Comparison of ENCODE assay signal across 8 mouse cellular contexts in the genomic region with DNA sequence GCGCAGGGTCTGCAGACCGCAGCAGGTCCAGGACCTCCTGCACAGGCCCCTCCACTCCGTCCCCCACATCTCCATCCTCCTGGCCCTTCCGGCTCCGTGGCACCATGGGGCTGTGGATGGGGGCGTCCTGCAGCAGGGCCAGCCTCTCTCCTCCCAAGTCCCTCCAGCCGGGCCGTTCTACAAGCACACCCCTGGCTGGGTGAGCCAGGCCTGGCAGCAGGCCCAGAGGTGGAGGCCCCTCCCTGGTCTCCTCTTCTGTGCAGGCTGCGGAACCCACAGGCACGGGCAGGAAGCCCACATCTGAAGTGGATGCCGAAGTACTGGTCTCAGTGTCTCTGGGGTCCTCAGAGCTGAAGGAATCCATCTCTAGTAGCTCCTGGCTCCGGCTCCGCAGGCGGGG. TPM values are rescaled to one million over a fixed set of nuclear protein-coding genes. Genes with fewer than 3 reads are reported as not detected.
DNase-seq lines count a peak whose midpoint lies in the region; ATAC-seq and TF ChIP-seq lines count a peak whose summit lies in the region.

No protein-coding gene starts in this region.

- peak; percentile 41 for DNase-seq in forebrain, postnatal 0 days
- DNase-seq in lung, postnatal 0 days (ENCODE audit: low spot score), result peak; percentile 81
- no peak for DNase-seq in right cerebral cortex, postnatal 10 days (ENCODE audit: low spot score in 2 of 2)
- no peak for DNase-seq in layer of hippocampus, adult 11-12 months (ENCODE audit: low spot score)
- no peak for DNase-seq in cerebellum, adult 8-10 months

- H3K4me2 ChIP-seq in hindbrain, embryonic 13.5 days, result no peak overlapping the region
- H3K4me2 ChIP-seq in hindbrain, embryonic 12.5 days (replicated peaks), result no peak overlapping the region
- H3K4me2 ChIP-seq in forebrain, postnatal 0 days (ENCODE audit: low read depth), result no peak overlapping the region
- H3K4me2 ChIP-seq in lung, postnatal 0 days (replicated peaks; ENCODE audit: low read depth, low read length), result no peak overlapping the region

- H3K36me3 ChIP-seq in hindbrain, embryonic 13.5 days, result no peaks in the 10 kb centered on the region
- H3K36me3 ChIP-seq in hindbrain, embryonic 12.5 days, result no peaks in the 10 kb centered on the region
- no peaks in the 10 kb centered on the region for H3K36me3 ChIP-seq in E14TG2a.4 (ENCODE audit: insufficient read depth, low read length)
- no peaks in the 10 kb centered on the region for H3K36me3 ChIP-seq in forebrain, postnatal 0 days (ENCODE audit: insufficient read depth)
- no peaks in the 10 kb centered on the region for H3K36me3 ChIP-seq in lung, postnatal 0 days (ENCODE audit: insufficient read depth, low read length)

- no peak for TF ChIP-seq CTCF in E14TG2a.4 (conservative IDR thresholded peaks at IDR 0.05; ENCODE audit: low read length)
- no peak for TF ChIP-seq CTCF in forebrain, postnatal 0 days (IDR thresholded peaks at IDR 0.05; ENCODE audit: low read depth)
- no peak for TF ChIP-seq CTCF in lung, postnatal 0 days (IDR thresholded peaks at IDR 0.05)

- WGBS in hindbrain, embryonic 13.5 days, result 68% methylated on average over 14 of the region's 14 CpGs
- 71% methylated on average over 14 of the region's 14 CpGs for WGBS in hindbrain, embryonic 12.5 days
- WGBS in forebrain, postnatal 0 days, result 49% methylated on average over 14 of the region's 14 CpGs
- 27% methylated on average over 14 of the region's 14 CpGs for WGBS in lung, postnatal 0 days

- H3K4me1 ChIP-seq in hindbrain, embryonic 13.5 days (replicated peaks), result peaks cover 8% of the 10 kb centered on the region
- H3K4me1 ChIP-seq in hindbrain, embryonic 12.5 days, result peaks cover 5% of the 10 kb centered on the region; the same call in 1 of the 2 replicates
- H3K4me1 ChIP-seq in E14TG2a.4 (replicated peaks; ENCODE audit: low read depth, low read length), result peaks cover 59% of the 10 kb centered on the region
- H3K4me1 ChIP-seq in forebrain, postnatal 0 days (ENCODE audit: insufficient read depth), result no peaks in the 10 kb centered on the region
- peaks cover 11% of the 10 kb centered on the region for H3K4me1 ChIP-seq in lung, postnatal 0 days (ENCODE audit: insufficient read depth, low read depth, low read length)

- TF ChIP-seq EP300 in lung, postnatal 0 days (IDR thresholded peaks at IDR 0.05), result no peak

- H3K27ac ChIP-seq in hindbrain, embryonic 13.5 days, result no peak overlapping the region
- no peak overlapping the region for H3K27ac ChIP-seq in hindbrain, embryonic 12.5 days
- H3K27ac ChIP-seq in forebrain, postnatal 0 days (ENCODE audit: low read depth, low read length), result no peak overlapping the region
- H3K27ac ChIP-seq in lung, postnatal 0 days (ENCODE audit: low read length), result no peak overlapping the region

- H3K4me3 ChIP-seq in hindbrain, embryonic 13.5 days, result no peak overlapping the region
- no peak overlapping the region for H3K4me3 ChIP-seq in hindbrain, embryonic 12.5 days
- peak overlapping the region; percentile 71 for H3K4me3 ChIP-seq in E14TG2a.4 (replicated peaks; ENCODE audit: low read length)
- H3K4me3 ChIP-seq in forebrain, postnatal 0 days (ENCODE audit: low read depth, low read length), result no peak overlapping the region
- H3K4me3 ChIP-seq in lung, postnatal 0 days (ENCODE audit: low read depth, low read length), result no peak overlapping the region

- H3K9me3 ChIP-seq in hindbrain, embryonic 13.5 days, result no peaks in the 10 kb centered on the region
- H3K9me3 ChIP-seq in hindbrain, embryonic 12.5 days (replicated peaks), result no peaks in the 10 kb centered on the region
- H3K9me3 ChIP-seq in E14TG2a.4 (ENCODE audit: low read length), result no peaks in the 10 kb centered on the region
- no peaks in the 10 kb centered on the region for H3K9me3 ChIP-seq in forebrain, postnatal 0 days (ENCODE audit: low read length)
- H3K9me3 ChIP-seq in lung, postnatal 0 days (ENCODE audit: low read length), result no peaks in the 10 kb centered on the region

- no peak overlapping the region; the same call in 1 of the 2 replicates for H3K9ac ChIP-seq in hindbrain, embryonic 13.5 days
- H3K9ac ChIP-seq in hindbrain, embryonic 12.5 days, result no peak overlapping the region; the same call in 1 of the 2 replicates
- H3K9ac ChIP-seq in forebrain, postnatal 0 days, result peak overlapping the region; percentile 14; the same call in 1 of the 2 replicates
- H3K9ac ChIP-seq in lung, postnatal 0 days (replicated peaks; ENCODE audit: low read depth), result 0 out of 2 replicates have a peak overlapping the region, but pooled peaks have one; percentile 29

- ATAC-seq in hindbrain, embryonic 13.5 days (ENCODE audit: low FRiP score), result 0 out of 2 replicates have a peak, but pooled peaks have one; percentile 15
- no peak for ATAC-seq in hindbrain, embryonic 12.5 days (ENCODE audit: low FRiP score)
- peak; percentile 42 for ATAC-seq in forebrain, postnatal 0 days
- ATAC-seq in lung, postnatal 0 days, result peak; percentile 84

- H3K27me3 ChIP-seq in hindbrain, embryonic 13.5 days, result peaks cover 3% of the 10 kb centered on the region; the same call in 1 of the 2 replicates
- H3K27me3 ChIP-seq in hindbrain, embryonic 12.5 days, result no peaks in the 10 kb centered on the region
- H3K27me3 ChIP-seq in E14TG2a.4 (ENCODE audit: insufficient read depth, low read length), result peaks cover 34% of the 10 kb centered on the region
- H3K27me3 ChIP-seq in forebrain, postnatal 0 days (ENCODE audit: insufficient read depth, low read length), result no peaks in the 10 kb centered on the region
- no peaks in the 10 kb centered on the region for H3K27me3 ChIP-seq in lung, postnatal 0 days (replicated peaks; ENCODE audit: insufficient read depth, low read length)

RNA-seq across cellular contexts. Expression of a gene that starts 21.1 kb away (rescaled TPM):
- 0.26 and 0.31 TPM in 2 replicates for polyA plus RNA-seq in hindbrain, embryonic 13.5 days (2015; fragmentation: Nextera tagmentation; extraction: Ambion mirVana)
- 1.1 and 1.3 TPM in 2 replicates for polyA plus RNA-seq in hindbrain, embryonic 12.5 days (2016; fragmentation: Nextera tagmentation; extraction: Ambion mirVana)
- total RNA-seq in forebrain, postnatal 0 days (2014; rRNA removed), result 0.29 and 0.69 TPM in 2 replicates
- polyA plus RNA-seq in forebrain, postnatal 0 days (2015; fragmentation: Nextera tagmentation; extraction: Ambion mirVana), result 0.19 and 0.39 TPM in 2 replicates
- polyA plus RNA-seq in lung, postnatal 0 days (2015; fragmentation: Nextera tagmentation; extraction: Ambion mirVana), result 1.00 and 1.1 TPM in 2 replicates

RNA-seq across cellular contexts. Expression of a gene that starts 57.5 kb away (rescaled TPM):
- polyA plus RNA-seq in hindbrain, embryonic 13.5 days (2015; fragmentation: Nextera tagmentation; extraction: Ambion mirVana), result 96.3 and 98.0 TPM in 2 replicates
- polyA plus RNA-seq in hindbrain, embryonic 12.5 days (2016; fragmentation: Nextera tagmentation; extraction: Ambion mirVana), result 96.9 and 118 TPM in 2 replicates
- total RNA-seq in forebrain, postnatal 0 days (2014; rRNA removed), result 34.8 and 47.0 TPM in 2 replicates
- polyA plus RNA-seq in forebrain, postnatal 0 days (2015; fragmentation: Nextera tagmentation; extraction: Ambion mirVana), result 70.6 and 75.4 TPM in 2 replicates
- 81.2 and 94.5 TPM in 2 replicates for polyA plus RNA-seq in lung, postnatal 0 days (2015; fragmentation: Nextera tagmentation; extraction: Ambion mirVana)

Comparison
In these comparisons a context has a peak if more than half of its experiments do, and no peak if none do; other contexts are left out.
1. H3K9ac ChIP-seq: peak in forebrain, postnatal 0 days (single experiment) and lung, postnatal 0 days (single experiment); none in hindbrain, embryonic 13.5 days (single experiment) and hindbrain, embryonic 12.5 days (single experiment).
2. DNase-seq: peak in forebrain, postnatal 0 days (single experiment) and lung, postnatal 0 days (single experiment); none in right cerebral cortex, postnatal 10 days (0 of 2), layer of hippocampus, adult 11-12 months (single experiment) and cerebellum, adult 8-10 months (single experiment).